Mouse (Mus musculus) left cerebral cortex, postnatal 4 days (tissue): ENCODE measurements at regions not wholly inside any gene's neighbourhood (a gene's known extent, or its start where the extent isn't known, plus 50 kb on each side); places are given as distances from the start of the nearest gene placed in this dataset.

Source experiments
- DNase-seq: peaks from one replicate; pipeline ENCODE4 v3.0.0-alpha.2; 2022
- intact Hi-C: fragments of 180-260 bp; cut with DNase I; formaldehyde crosslinking; loops from one replicate; pipeline ENCODE4 v1.15.1; 2025

GRCm38 (mm10) chr5:39855685-39856615 is 100.7 kb upstream of the Hs3st1 start:
- DNase-seq = no peak
- intact Hi-C loops = no loop called here

GRCm38 (mm10) chr5:39847187-39847586 is 91.9 kb upstream of the Hs3st1 start:
- intact Hi-C loops = no loop called here
- DNase-seq = no peak

GRCm38 (mm10) chr5:39841186-39841585 is 85.9 kb upstream of the Hs3st1 start:
- no peak for DNase-seq
- intact Hi-C loops = no loop called here

- intact Hi-C loops = no loop called here
- no peak for DNase-seq
Measured at GRCm38 (mm10) chr5:39840576-39840975, 85.3 kb upstream of the Hs3st1 start.

- no peak for DNase-seq
- intact Hi-C loops = loop anchor here (10.0 kb wide), 1 partner anchor 1932 kb away; the partner anchor contains the start of gene Nkx3-2
Measured at GRCm38 (mm10) chr5:39832565-39832964, 77.3 kb upstream of the Hs3st1 start.

GRCm38 (mm10) chr5:39824680-39825079 is 69.4 kb upstream of the Hs3st1 start:
- DNase-seq = no peak
- intact Hi-C loops = no loop called here

- intact Hi-C loops = no loop called here
- no peak for DNase-seq
Measured at GRCm38 (mm10) chr5:39806643-39807042, 51.4 kb upstream of the Hs3st1 start.
